Mouse (Mus musculus) lung, postnatal 0 days (tissue): ENCODE measurements at regions not wholly inside any gene's neighbourhood (a gene's known extent, or its start where the extent isn't known, plus 50 kb on each side); places are given as distances from the start of the nearest gene placed in this dataset.

Experiments
- CTCF ChIP-seq: IDR thresholded peaks from 2 replicates; pipeline ENCODE4 v1.5.1; 2016; ENCODE audit warnings: antibody characterized with exemption, mild to moderate bottlenecking
- EP300 ChIP-seq: IDR thresholded peaks from 2 replicates; pipeline ENCODE4 v1.6.1; 2016; ENCODE audit warnings: antibody characterized with exemption, mild to moderate bottlenecking, control low read depth

DNA sequence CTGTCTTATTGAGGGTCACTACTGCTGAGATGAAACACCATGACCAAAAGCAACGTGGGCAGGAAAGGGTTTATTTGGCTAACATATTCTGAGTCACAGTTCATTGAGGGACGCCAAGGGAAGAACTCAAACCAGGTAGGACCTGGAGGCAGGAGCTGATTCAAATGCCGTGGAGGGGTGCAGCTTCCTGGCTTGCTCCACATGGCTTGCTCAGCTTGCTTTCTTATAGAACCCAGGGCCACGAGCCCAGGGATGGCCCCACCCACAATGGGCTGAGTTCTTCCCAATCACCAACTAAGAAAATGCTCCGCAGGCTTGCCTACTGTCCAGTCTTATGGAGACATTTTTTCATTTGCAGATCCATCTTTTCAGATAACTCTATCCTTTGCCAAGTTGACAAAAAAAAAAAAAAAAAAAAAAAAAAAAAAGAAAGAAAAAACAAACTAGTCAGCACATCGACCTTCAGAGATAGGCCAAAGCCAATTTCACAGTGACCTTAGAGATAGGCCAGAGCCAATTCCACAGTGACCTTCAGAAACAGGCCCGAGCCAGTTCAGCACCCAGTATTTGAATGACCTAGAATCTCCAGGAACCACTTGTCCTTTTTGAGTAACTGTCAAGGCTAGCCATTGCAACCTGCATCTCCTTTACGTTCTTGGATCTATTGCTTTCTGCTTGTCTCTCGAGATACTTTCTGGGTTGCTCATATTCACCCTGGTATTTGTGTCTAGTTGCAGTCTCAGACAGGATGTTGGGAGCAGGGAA is 52.5 kb upstream of the Caprin1 start:
- TF ChIP-seq CTCF (no peak), EP300 (no peak)
